Mouse (Mus musculus): ENCODE measurements at regions not wholly inside any gene's neighbourhood (a gene's known extent, or its start where the extent isn't known, plus 50 kb on each side); places are given as distances from the start of the nearest gene placed in this dataset.
A peak's percentile ranks its signal among the peaks of the same experiment; 100 is the strongest.

DNA sequence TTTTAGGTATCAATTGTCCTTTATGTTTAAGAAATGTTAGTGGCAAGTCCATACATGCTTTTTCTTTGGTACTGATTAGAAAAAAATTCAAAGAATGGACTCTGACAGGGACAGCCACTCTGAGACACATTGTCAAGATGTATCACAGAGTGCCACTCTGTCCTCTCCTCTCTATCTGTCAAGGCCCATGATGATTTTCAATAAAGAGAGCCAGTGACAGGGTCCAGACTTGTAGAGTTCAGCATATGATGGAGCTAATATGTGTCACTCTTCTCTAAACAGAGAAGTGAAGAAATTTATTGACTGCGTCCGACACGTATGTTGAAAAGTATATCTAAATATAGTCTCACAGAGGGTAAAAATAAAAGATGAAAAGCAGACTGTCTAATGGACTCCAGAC, 672.2 kb upstream of the 4930452B06Rik start:
- DNase-seq: no peak

DNA sequence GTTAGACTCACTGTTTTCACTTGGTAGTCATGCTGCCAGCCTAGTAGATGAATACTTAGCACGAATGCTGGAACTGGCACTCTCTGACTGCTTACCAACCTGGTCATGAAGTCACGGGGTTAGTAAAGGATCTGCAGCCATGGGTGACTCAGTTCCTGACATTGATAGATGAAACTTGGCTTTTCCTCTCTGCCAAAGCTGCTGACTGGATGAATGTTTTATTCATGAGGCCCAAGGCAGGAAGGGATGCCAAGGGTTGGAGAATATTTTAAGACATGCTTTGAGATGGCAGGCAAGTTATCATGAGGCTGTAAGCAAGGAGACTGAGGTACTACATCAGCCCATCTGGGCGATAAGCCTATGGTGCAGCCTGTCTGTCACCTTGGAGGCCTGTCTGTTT, 671.1 kb upstream of the 4930452B06Rik start:
- DNase-seq: peak; percentile 12

DNA sequence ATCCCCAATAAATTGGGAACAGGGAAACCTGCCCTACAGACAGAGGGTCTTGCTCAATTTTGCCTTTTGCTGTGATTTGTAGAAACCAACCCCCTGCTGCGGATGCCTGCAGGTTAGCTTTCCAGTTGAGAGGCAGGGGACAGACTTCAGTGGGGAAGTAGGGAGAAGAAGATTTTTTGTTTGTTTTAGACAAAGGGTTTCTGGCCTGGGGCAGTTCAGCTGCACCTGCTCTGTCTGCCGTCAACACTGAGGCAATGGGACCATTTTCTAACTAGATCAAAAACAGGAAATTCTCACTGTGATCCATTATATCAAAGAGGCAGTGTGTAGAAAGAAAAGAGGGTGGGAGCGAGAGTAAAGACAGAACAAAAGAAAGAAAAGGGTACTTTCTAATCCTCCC, 665.6 kb upstream of the 4930452B06Rik start:
- no peak for DNase-seq

DNA sequence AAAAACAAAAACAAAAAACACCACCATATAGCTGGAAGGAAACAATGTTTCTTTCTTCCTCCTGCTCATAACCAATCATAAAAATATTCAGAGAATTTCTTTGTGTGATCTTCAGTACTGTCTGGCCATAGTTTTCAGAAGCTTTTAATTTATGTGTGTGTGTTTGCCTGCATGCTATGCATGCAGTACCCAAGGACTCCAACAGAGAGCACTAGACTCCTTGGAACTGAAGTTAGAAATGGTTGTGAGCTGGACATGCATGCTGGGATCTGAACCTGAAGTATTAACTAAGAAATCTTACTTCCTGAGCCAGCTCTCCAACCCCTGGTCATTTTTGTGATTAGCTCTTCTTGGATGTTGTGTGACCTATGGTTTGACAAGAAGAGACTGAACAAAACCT, 664.7 kb upstream of the 4930452B06Rik start:
- no peak for DNase-seq

DNA sequence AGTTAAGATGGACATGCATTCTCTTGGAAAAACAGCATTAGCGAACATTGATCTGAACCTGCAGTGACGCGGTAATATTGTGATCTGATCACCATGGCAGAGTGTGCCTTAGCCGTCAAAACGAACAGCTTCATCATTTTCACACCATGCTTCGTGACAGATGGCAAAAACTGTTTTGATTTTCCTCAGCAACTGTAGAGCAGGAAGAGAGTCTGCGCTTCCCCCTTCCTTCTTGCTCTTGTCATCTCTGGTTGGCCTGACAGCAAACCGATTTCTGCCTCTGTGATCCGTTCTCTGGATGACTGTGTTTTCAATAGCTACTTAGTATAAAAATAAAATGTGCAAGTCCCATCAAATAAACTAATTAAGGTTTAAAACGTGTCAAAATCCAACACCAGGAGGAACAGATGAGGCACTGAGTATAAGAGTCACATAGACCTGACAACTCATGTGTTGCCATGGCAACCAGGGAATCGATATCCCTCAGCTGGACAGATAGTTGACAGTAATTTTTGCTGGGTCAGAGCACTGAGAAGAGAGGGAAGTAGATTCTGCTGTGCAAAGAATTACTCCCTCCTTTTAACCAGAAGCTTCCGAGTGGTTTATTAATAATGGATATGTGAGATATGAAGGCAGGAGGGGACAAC, 663.9 kb upstream of the 4930452B06Rik start:
- DNase-seq: no peak

DNA sequence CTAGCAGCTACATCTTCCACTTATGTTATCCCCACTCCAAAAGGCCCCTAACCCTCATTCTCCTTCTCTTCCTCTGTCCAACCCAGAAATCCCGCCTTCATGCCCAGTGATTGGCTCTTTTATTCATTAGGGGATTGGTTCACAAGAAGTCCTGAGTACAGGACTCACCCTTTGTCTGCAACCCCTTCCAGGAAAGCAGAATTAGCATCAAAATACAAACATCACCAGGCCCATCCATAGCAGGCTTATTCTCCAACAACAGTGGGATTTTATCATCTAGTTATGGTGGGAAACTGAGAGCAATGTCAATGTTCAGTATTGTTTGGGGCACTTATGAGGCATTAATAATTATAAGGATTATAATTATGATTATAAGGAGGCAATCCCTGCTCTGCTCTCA, 661.3 kb upstream of the 4930452B06Rik start:
- DNase-seq: no peak

DNA sequence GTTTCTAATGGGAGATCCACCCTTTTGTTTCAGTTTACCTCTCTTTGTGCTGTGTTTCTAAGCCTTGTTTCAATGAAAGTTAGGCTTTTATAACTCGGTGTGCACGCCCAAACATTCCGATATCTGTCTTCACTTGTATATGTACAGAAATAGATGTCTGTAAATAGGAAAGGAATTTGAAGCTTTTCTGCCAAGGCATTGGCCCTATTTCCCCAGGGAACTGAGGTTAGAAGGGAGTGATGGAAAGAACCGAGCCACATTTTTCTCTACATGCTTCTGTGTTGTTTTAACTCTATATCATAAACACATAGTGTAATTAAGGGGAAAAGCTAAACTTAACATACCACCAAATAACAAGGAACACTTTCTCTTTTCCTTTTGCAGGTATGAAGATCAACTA, 653.8 kb upstream of the 4930452B06Rik start:
- no peak for DNase-seq

DNA sequence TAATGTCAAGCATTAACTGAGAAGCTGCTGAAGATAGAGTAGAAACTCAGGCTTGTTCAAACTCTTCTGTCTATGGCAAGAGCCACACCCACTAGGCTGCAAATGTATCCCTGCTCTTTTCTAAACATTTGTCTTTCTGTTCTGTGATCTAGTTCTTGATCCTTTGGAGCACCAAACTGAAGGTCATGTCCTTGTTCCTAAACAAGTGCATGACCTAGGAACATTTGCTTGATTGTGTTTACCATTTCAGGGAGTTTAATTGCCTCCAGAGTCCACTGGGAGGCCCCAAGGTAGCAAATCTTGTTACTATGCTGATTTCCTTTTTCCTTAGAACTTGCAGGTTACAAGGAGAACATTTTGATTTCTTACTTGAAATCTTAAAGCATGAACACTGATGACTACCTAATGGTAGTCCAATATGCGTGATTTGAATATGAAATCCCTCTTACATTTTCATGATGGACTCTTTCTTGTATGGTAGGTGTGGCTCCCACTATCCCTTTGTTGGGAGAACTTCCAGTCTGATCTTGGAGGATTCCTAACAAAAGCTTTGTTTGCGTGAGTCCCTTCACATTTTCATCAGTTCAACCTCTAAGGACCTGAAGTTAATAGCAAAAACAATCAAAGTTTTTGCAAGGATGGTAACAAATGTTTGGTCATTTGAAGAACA, 652.9 kb upstream of the 4930452B06Rik start:
- DNase-seq: no peak

DNA sequence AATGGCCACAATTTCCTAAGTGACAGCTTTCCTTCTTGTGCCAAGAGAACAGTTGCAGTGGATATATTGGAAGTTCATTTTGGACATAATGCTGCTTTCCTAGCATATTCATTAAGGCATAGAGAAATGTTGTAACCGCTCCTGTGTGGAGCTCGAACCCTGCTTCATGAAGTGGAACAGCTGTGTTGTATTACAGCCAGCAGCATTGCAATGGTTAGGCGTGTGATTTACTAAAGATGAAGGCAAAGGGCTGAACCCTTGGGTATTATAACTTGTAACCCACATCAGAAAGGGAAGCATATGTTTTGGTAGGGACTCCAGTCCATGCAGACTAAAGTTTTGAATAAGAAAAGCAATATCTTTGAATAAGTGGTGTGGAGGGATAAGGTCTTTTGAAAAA, 649.2 kb upstream of the 4930452B06Rik start:
- no peak for DNase-seq

DNA sequence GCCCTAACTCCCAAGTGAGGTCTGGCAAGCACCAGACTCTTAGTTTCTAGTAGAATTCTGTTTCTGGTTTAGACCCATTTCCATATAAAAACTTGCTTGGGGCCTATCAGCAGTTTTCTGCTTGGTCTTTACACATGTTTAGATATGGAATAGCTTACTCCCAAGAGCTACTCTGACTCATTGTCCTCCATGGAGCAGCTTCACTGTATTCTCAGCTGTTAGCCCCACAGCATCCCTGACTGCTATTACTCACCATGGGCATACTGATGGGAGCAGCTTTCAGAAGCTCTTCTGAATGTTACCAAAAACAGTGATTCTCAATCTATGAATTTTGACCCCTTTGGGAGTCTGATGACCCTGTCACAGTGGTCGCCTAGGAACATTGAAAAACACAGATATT, 630.1 kb upstream of the 4930452B06Rik start:
- no peak for DNase-seq

DNA sequence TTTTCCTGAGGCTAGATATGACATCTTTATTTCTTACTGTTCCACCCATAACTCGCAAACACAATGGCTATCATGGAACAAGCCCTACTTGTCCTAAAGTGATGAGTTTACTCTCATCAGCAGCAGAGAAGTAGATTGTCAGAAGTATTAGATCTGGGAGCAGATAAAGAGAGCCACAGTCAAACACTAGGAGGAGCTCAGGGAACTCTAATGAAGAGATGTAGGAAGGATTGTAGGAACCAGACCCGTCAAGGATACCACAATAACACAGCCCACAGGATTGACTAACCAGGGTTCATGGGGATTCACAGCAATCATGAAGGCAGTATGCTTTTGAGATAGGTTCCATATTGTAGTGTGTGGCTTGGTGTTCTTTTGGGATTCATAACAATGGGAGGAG, 628.5 kb upstream of the 4930452B06Rik start:
- DNase-seq: no peak

DNA sequence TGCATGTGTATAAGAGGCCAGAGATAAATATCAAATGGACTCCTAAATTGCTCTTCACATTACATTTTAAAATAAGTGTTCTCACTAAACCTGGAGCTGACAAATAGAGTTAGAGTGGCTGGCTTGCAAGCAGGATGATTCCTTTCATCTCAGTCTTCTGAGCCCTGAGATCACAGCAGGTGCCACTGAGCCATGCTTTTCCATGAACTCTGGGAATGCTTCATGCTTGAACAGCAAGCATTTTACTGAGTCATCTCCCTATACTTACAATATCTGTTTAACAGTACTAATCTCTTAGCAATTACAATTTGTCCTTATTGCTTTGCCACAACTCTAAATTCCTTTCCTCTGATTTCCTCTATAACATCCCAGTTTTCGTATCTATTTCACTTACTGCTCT, 622.1 kb upstream of the 4930452B06Rik start:
- DNase-seq: no peak

DNA sequence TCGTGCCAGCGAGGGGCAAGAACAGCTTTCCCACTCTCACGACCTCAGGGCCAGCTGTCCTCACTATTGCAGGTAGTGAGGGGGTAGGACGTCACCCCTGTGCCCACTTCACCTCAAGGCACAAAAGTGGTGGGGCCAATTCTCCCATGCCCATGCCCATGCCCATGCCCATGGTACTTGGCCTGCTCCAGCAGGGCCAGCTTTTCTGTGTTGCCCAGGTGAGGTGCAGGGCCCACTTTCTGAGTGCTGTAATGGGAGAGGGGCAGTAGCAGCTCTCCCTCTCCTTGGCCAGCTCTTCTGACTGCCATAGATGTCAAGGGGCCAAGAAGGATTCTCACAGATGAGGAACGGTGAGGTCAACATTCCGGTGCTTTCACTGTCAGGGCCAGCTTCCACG, 619.6 kb upstream of the 4930452B06Rik start:
- DNase-seq: no peak

DNA sequence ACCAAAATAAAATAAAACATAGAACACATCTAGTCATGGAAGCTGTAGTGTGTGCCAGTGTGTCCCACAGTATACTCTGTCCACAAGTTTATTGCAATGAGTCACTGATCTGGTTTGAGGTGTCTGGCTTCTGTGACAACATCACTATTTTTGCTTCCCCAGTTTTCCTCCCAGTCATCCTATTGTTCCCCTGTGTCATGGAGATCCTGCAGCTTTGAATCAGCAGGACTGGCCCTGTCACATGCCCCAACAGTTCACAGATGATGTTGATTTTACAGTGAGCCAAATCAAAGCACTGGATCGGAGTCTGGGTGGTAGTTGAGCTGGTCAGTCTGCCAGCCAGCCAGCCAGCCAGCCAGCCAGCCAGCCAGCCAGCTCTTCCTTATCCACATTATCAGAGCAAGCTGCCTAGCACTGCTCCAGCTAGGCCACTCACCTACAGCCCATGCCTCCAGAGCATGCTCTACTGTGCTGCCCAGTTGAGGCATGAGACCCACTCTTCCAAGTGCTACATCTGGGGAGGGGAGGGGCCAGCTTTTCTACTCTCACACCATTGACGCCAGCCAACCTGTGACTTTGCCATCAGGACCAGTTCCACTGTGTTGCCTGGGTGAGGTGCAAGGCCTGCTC, 619.1 kb upstream of the 4930452B06Rik start:
- DNase-seq: no peak

DNA sequence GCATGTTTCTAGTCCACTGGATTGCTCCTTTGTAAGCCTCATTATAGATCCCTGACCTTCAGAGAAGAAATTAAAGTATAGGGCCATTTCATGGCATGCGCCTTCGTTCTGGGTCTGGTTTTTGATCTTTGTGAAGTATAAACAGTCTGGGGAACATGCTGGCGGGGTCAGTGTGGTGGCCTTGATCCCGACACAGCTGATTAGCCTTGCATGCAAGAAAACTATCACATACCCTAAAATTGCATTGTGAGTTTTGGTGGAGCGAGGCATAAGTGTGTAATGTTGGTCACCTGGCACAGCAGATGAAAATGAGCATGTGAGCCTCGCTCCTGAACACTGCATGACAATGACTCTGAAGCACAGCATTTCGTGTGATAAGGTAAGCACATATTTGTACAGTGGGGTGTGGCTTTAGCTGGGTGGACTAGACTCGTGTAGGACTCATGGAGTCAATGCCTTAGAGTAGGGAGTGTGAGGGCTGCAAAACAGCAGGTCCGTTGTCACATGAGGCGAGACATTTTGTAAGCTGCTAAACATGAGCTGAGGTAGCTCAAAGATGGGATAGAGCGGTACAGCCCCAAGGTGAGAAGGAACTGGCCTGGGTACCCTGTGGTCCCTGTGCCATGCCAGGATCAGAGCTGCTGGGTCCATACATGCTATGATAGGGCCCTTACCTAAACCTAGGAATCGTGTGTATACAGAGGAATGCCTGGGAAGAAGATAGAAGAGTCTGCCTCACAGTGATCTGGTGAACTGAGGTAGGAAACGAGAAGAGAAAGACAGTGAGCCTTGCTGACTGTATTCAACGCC, 601.4 kb upstream of the 4930452B06Rik start:
- no peak for DNase-seq

DNA sequence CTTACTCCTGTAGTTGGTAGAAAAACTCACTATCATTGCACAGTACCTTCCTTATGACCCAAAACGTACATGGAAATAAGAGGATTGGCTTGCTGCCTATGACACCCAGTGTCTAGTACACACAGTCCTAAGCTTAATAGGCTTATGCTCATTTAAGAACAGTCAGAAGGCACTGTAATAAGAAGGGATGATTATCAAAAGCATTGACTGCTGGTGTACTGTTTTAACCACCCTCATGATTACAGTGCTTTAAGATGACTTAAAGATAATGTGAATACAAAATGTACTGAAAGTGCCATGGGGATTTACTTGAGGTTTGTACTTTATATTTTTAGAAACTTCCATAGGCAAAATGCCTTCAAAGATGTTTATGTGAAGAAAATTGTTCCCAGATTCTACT, 586.0 kb upstream of the 4930452B06Rik start:
- DNase-seq: no peak

DNA sequence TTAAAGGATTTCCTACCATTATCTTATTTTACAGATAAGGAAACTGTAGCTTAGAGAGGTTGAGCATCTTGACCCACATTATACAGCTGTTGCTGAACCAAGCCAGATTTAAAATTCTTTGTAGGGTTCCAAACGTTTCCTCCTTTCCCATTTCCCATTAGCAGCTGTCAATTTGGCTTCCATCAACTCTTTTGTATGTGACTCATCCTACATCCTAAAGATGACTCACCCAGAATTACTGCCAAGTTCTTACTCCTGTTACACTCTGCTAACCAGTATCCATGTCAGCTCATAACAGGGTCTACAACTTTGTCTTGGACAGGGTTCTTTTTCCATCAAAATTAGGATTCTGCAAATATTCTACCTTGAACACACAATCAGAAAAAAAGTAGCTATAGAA, 579.2 kb upstream of the 4930452B06Rik start:
- DNase-seq: no peak

DNA sequence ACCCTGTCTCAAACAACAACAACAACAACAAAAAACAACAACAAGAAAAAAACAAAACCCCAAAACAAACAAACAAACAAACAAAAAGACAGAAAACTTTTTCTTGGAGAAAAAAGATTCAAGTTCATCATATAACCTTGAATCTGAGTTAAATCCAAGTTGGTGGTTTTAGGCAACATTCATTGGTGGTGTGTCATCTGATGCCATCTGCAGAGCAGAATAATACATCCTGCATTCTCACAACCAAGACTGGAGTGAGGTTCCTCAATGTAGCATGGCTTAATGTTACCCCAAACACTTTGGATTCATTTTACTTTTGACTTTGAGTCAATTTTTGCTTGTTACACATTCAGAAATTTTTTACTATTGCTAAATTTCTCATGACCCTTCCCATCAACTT, 577.3 kb upstream of the 4930452B06Rik start:
- no peak for DNase-seq

DNA sequence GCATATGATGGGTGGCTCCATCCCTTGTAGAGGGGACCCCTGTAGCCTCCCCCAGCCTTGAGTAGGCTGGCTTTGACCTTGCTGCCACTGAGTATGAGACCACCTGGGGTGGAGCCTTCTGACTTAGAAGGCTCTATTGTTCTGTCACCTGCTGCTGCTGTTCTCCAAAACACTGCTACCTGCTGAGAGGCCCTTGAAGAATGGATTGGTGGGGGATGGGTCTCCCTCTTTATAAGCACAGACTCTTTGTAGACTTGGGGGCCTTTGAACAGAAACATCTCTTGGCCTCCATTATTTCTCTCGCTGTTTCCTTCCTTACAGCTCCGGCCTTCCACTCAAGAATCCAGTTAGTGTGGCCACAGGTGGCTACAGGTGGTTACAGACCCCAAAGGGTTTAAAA, 576.1 kb upstream of the 4930452B06Rik start:
- no peak for DNase-seq

DNA sequence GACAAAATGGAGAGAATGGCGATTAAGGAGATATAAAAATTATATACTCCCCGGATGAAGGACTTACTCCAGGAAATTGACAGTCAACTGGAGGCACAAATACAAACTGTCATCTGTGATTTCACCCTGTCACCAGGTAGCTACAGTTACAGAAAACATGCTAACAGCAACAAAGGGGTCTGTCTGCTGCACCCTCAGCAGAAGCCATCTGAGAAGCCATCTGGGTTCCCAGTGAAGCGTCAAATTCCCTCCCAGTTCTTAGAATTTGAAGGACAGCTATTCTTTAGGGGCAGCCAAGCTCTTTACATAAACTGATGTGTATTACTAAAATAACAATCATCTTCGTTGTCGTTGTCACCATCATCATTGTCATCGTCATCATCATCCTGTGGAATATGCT, 561.6 kb upstream of the 4930452B06Rik start:
- no peak for DNase-seq

DNA sequence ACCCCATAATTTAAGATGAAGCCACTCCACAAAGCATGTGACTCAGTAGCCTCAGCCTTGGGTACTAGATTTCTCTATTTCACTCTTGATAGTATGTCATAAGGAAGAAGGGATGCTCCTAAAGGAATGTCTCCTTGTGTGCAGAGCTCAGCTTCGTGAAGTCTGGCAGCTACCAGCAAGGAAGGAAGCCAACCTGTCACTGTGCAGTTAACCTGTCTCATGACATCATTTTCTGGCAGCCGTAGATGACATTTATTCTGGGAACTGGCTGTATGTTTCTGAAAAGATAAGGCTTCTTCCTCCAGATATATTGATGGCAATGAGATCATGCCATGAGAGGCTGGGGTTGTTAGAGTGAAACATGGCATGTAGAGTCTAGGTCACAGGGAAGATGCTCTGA, 534.2 kb upstream of the 4930452B06Rik start:
- no peak for DNase-seq

DNA sequence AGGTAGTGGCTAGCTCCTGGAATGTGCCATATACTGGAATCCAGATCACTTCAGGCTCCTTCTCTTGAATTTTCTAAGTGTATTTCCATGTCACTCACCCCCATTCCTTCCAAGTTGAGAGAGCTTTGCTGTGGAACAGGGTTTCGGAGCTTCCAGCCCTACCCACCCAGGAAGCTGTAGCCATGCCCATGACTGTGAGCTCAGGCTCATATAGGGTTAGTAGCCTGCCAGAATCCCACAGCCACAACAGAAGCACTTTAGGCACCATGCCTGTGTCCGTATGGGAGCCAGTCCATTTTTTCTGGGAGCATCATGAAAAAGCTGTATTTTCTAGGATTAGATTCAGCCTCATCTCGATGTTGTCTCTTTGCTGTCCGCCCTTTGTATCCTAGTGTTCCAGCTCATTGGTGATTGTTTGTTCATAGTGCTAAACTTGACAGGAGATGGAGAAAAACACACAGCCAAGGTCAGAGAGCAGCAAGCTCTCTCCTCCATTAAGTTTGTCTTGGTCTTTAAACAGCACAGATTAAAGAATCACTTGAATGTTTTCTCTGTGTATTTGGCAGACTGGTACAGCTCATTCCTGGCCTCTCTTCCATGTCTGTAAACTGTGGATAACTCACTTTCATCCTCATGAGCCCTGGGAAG, 526.2 kb upstream of the 4930452B06Rik start:
- no peak for DNase-seq

DNA sequence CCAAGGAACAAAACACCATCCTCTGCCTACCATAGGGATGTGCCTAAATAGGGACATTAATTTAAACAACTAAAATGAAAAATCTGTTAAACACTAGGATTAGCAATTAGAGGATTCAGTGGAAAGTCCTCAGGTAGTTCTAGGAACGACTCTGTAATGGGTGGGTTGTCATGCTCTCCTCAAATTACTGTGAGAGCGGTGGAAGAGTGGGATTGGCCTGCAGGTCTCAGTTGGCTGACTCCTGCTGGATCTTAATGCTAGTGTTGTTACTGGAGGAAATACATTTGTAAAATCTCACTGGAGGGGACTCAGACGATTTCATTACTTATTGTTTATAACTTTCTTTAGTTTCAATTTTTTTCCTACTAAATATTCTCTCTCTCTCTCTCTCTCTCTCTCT, 525.6 kb upstream of the 4930452B06Rik start:
- DNase-seq: no peak

All from adrenal gland, adult 8-10 months (tissue).